Mouse (Mus musculus): Measurements from ENCODE around the gene Arhgap27.

- TF ChIP-seq CTCF (IDR thresholded peaks at IDR 0.05; ENCODE audit: extremely low read depth, insufficient read depth, low read length) (no peak), POLR2A (IDR thresholded peaks at IDR 0.05; ENCODE audit: extremely low read depth, insufficient read depth, low read length) (no peak)
These were observed 33.2 kb upstream of the Arhgap27 start for GRCm38 (mm10) chr11:103396682-103397081.
